Mouse (Mus musculus) MEL (cell line): ENCODE results near the gene C1qtnf1. TPM values are rescaled to one million over a fixed set of nuclear protein-coding genes. Genes with fewer than 3 reads are reported as not detected.
A peak's percentile ranks its signal among the peaks of the same experiment; 100 is the strongest.

Experiments used
- DNase-seq: peaks from one replicate; pipeline ENCODE4 v3.0.0; 2011; ENCODE audit warnings: low read depth, low spot score
- H3K27ac ChIP-seq: 2 replicates; pipeline ENCODE4 v1.5.1; 2012; ENCODE audit warnings: low read depth, mild to moderate bottlenecking, control low read depth, low read length, moderate library complexity; ENCODE audit not compliant: control insufficient read depth
- H3K27me3 ChIP-seq, 2 experiments: fragments of 150-350 bp in 1 of 2; sonication (generic) in 1 of 2; 2 replicates each; pipeline ENCODE4 v1.6.1; 2012; ENCODE audit warnings: low read length in 2 of 2, mild to moderate bottlenecking in 2 of 2, improper control_type of control experiment in 1 of 2, moderate library complexity in 1 of 2; ENCODE audit not compliant: insufficient read depth in 2 of 2, control insufficient read depth in 1 of 2
- H3K36me3 ChIP-seq, 2 experiments: 2 replicates each; pipeline ENCODE4 v1.6.1; 2012 to 2014; ENCODE audit warnings: low read length in 2 of 2, improper control_type of control experiment in 1 of 2, inconsistent platforms in 1 of 2, mild to moderate bottlenecking in 1 of 2; ENCODE audit not compliant: insufficient read depth in 2 of 2, control insufficient read depth in 1 of 2
- H3K4me1 ChIP-seq, 2 experiments: fragments of 150-350 bp in 1 of 2; sonication (generic) in 1 of 2; 2 replicates each; pipeline ENCODE4 v1.6.1; 2012; ENCODE audit warnings: low read length in 2 of 2, improper control_type of control experiment in 1 of 2, mild to moderate bottlenecking in 1 of 2; ENCODE audit not compliant: insufficient read depth in 2 of 2, control insufficient read depth in 1 of 2
- H3K4me3 ChIP-seq, 2 experiments: fragments of 150-350 bp in 1 of 2; sonication (generic) in 1 of 2; 2 replicates each; pipeline ENCODE4 v1.5.1; 2012; ENCODE audit warnings: low read depth in 2 of 2, low read length in 2 of 2, mild to moderate bottlenecking in 2 of 2, moderate library complexity in 2 of 2, control low read depth in 1 of 2, improper control_type of control experiment in 1 of 2; ENCODE audit not compliant: control insufficient read depth in 1 of 2, insufficient read depth in 1 of 2
- H3K79me2 ChIP-seq: 2 replicates; pipeline ENCODE4 v1.6.1; 2012; ENCODE audit warnings: mild to moderate bottlenecking, low read length, moderate library complexity; ENCODE audit not compliant: control insufficient read depth, poor library complexity, insufficient read depth
- H3K9ac ChIP-seq: 2 replicates; pipeline ENCODE4 v1.6.1; 2012; ENCODE audit warnings: low read depth, mild to moderate bottlenecking, control low read depth, low read length, moderate library complexity; ENCODE audit not compliant: control insufficient read depth, poor library complexity, severe bottlenecking
- H3K9me3 ChIP-seq: fragments of 150-350 bp; sonication (generic); replicated peaks from 2 replicates; pipeline ENCODE4 v1.6.1; 2012; ENCODE audit warnings: mild to moderate bottlenecking, low read length, improper control_type of control experiment, moderate library complexity; ENCODE audit not compliant: insufficient read depth
- CHD2 ChIP-seq: IDR thresholded peaks from 2 replicates; pipeline ENCODE4 v1.6.1; 2011; ENCODE audit warnings: low read length, improper control_type of control experiment
- CTCF ChIP-seq, 3 experiments: IDR thresholded peaks in 2 of 3; conservative IDR thresholded peaks in 1 of 3; 2 replicates each; pipeline ENCODE4 v1.5.1; 2011 to 2012; ENCODE audit warnings: low read length in 3 of 3, low read depth in 2 of 3, mild to moderate bottlenecking in 2 of 3, improper control_type of control experiment in 1 of 3, inconsistent platforms in 1 of 3, mixed read lengths in 1 of 3, moderate library complexity in 1 of 3; ENCODE audit not compliant: control insufficient read depth in 1 of 3, insufficient read depth in 1 of 3, poor library complexity in 1 of 3, severe bottlenecking in 1 of 3
- E2F4 ChIP-seq: IDR thresholded peaks from 2 replicates; pipeline ENCODE4 v1.6.1; 2011; ENCODE audit warnings: low read depth, low read length, improper control_type of control experiment, borderline replicate concordance
- ETS1 ChIP-seq: IDR thresholded peaks from 2 replicates; pipeline ENCODE4 v1.6.1; 2012; ENCODE audit warnings: low read depth, mild to moderate bottlenecking, inconsistent platforms, low read length, improper control_type of control experiment, moderate library complexity
- GATA1 ChIP-seq: IDR thresholded peaks from 2 replicates; pipeline ENCODE4 v1.6.1; 2011; ENCODE audit warnings: low read depth, low read length, improper control_type of control experiment
- JUND ChIP-seq: IDR thresholded peaks from 2 replicates; pipeline ENCODE4 v1.6.1; 2011; ENCODE audit warnings: low read depth, mild to moderate bottlenecking, improper control_type of control experiment, low read length
- KAT2A ChIP-seq: conservative IDR thresholded peaks from 2 replicates; pipeline ENCODE4 v1.6.1; 2012; ENCODE audit warnings: low read depth, low read length, improper control_type of control experiment, inconsistent platforms
- MAFK ChIP-seq: IDR thresholded peaks from 2 replicates; pipeline ENCODE4 v1.6.1; 2011; ENCODE audit warnings: low read depth, mild to moderate bottlenecking, low read length, improper control_type of control experiment, borderline replicate concordance
- MAX ChIP-seq: IDR thresholded peaks from 2 replicates; pipeline ENCODE4 v1.6.1; 2011; ENCODE audit warnings: low read length, improper control_type of control experiment
- MAZ ChIP-seq: IDR thresholded peaks from 2 replicates; pipeline ENCODE4 v1.6.1; 2012; ENCODE audit warnings: low read depth, mild to moderate bottlenecking, inconsistent platforms, low read length, improper control_type of control experiment
- NELFE ChIP-seq: IDR thresholded peaks from 2 replicates; pipeline ENCODE4 v1.6.1; 2011; ENCODE audit warnings: low read depth, low read length, improper control_type of control experiment
- NRF1 ChIP-seq: IDR thresholded peaks from 2 replicates; pipeline ENCODE4 v1.6.1; 2014; ENCODE audit warnings: low read depth, mild to moderate bottlenecking, inconsistent platforms, low read length, improper control_type of control experiment, moderate library complexity; ENCODE audit not compliant: poor library complexity, insufficient read depth, severe bottlenecking
- POLR2AphosphoS2 ChIP-seq: IDR thresholded peaks from 2 replicates; pipeline ENCODE4 v1.6.1; 2011; ENCODE audit warnings: low read length, improper control_type of control experiment
- RAD21 ChIP-seq: IDR thresholded peaks from 2 replicates; pipeline ENCODE4 v1.6.1; 2011; ENCODE audit warnings: mild to moderate bottlenecking, low read depth, low read length, improper control_type of control experiment
- RCOR1 ChIP-seq: IDR thresholded peaks from 2 replicates; pipeline ENCODE4 v1.6.1; 2012; ENCODE audit warnings: low read depth, mild to moderate bottlenecking, inconsistent platforms, low read length, improper control_type of control experiment
- SIN3A ChIP-seq: IDR thresholded peaks from 2 replicates; pipeline ENCODE4 v1.6.1; 2012; ENCODE audit warnings: low read length, improper control_type of control experiment, inconsistent platforms
- SMC3 ChIP-seq: IDR thresholded peaks from 2 replicates; pipeline ENCODE4 v1.6.1; 2011; ENCODE audit warnings: low read depth, low read length, improper control_type of control experiment
- TAL1 ChIP-seq: IDR thresholded peaks from 2 replicates; pipeline ENCODE4 v1.6.1; 2012; ENCODE audit warnings: mild to moderate bottlenecking, inconsistent platforms, low read length, moderate library complexity, mixed read lengths
- TCF12 ChIP-seq: IDR thresholded peaks from 2 replicates; pipeline ENCODE4 v1.6.1; 2014; ENCODE audit warnings: low read depth, mild to moderate bottlenecking, inconsistent platforms, low read length, improper control_type of control experiment, moderate library complexity
- ZC3H11A ChIP-seq: IDR thresholded peaks from 2 replicates; pipeline ENCODE4 v1.6.1; 2012; ENCODE audit warnings: low read depth, mild to moderate bottlenecking, inconsistent platforms, low read length, improper control_type of control experiment
- ZKSCAN1 ChIP-seq: IDR thresholded peaks from 2 replicates; pipeline ENCODE4 v1.6.1; 2012; ENCODE audit warnings: low read depth, mild to moderate bottlenecking, inconsistent platforms, low read length, improper control_type of control experiment, moderate library complexity
- polyA plus RNA-seq, 2 experiments: library from polyadenylated mRNA; stranded (reverse) in 1 of 2; unstranded in 1 of 2; fragments of >175 nt in 1 of 2; fragments of >200 nt in 1 of 2; gene quantifications; 2 replicates each; pipeline versions ENCODE4 v1.2.1 to v1.2.4; 2012; ENCODE audit warnings: low replicate concordance in 2 of 2, low read depth in 1 of 2; ENCODE audit not compliant: insufficient read length in 2 of 2, insufficient read depth in 1 of 2, missing spikeins in 1 of 2
- total RNA-seq: library from RNA; depleted of rRNA; stranded (reverse); fragments of 300-350 nt; gene quantifications from 2 replicates; pipeline ENCODE4 v1.2.3, GENCODE M21; 2012

Gene C1qtnf1
- total and polyA plus RNA-seq, 3 experiments = 0.27 to 0.72 TPM; not detected in 1

- peak; percentile 79 for DNase-seq
- TF ChIP-seq RAD21 (peak; percentile 99), CTCF (IDR thresholded peaks at IDR 0.05 in 2 of 3, conservative IDR thresholded peaks at IDR 0.05 in 1 of 3; ENCODE audit: control insufficient read depth in 1 of 3, insufficient read depth in 1 of 3, low read depth in 2 of 3, low read length in 3 of 3, poor library complexity in 1 of 3, severe bottlenecking in 1 of 3) (peak; percentile 98 to 99 (median 98)), TCF12 (peak; percentile 14; the same call in 1 of the 2 replicates), RCOR1 (no peak), JUND (no peak), ZKSCAN1 (no peak), MAX (peak; percentile 66; the same call in 1 of the 2 replicates), SIN3A (peak; percentile 54; the same call in 1 of the 2 replicates), NELFE (no peak), SMC3 (peak; percentile 99), E2F4 (no peak), MAZ (peak; percentile 77), TAL1 (no peak), NRF1 (0 out of 2 replicates have a peak, but pooled peaks have one; percentile 12), KAT2A (no peak), ETS1 (no peak), ZC3H11A (peak; percentile 99)
- Histone ChIP-seq H3K36me3 (no peaks in the 10 kb centered on the region), H3K27me3 (no peaks in the 10 kb centered on the region), H3K9ac (no peak overlapping the region), H3K79me2 (no peaks in the 10 kb centered on the region), H3K9me3 (no peaks in the 10 kb centered on the region), H3K27ac (no peak overlapping the region), H3K4me1 (no peaks in the 10 kb centered on the region), H3K4me3 (no peak overlapping the region)
Observed at GRCm38 (mm10) chr11:118445843-118446242, 17.8 kb downstream of the C1qtnf1 start.

- H3K4me3 ChIP-seq = no peak overlapping the region
- H3K36me3 ChIP-seq = no peaks in the 10 kb centered on the region
- TF ChIP-seq SMC3 (no peak), GATA1 (no peak), MAFK (no peak), POLR2AphosphoS2 (no peak), CHD2 (no peak), E2F4 (no peak)
- TF ChIP-seq, all 39 proteins: peak for 0
- DNase-seq = no peak
- Histone ChIP-seq H3K9me3 (no peaks in the 10 kb centered on the region), H3K79me2 (no peaks in the 10 kb centered on the region), H3K27me3 (no peaks in the 10 kb centered on the region), H3K9ac (no peak overlapping the region), H3K27ac (no peak overlapping the region), H3K4me1 (no peaks in the 10 kb centered on the region)
Observed at GRCm38 (mm10) chr11:118447346-118447745, 19.3 kb downstream of the C1qtnf1 start.
